Mouse (Mus musculus): Measurements from ENCODE around the gene Ap4m1. TPM values are rescaled to one million over a fixed set of nuclear protein-coding genes. Genes with fewer than 3 reads are reported as not detected.

The Ap4m1 gene
- polyA plus RNA-seq, 1 experiment from 2014 or later: 24.9 TPM

DNA sequence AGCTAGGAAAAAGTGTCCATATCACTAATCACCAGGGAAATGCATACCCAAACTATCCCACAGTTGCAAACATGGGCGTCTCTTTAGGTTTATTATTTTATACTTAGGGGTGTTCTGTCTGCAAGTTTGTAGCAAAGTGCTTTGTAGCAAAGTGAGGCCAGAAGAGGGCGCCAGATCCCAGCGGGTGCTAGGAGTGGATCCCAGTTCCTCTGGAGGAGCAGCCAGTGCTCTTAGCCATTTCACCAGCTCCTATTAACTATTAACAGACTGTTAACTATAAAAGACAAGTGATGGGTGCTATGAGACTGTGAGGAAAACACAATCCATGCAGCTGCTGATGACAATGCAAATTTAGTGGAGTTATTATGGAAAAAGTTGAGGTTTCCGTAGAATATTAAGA is 50.3 kb downstream of the Ap4m1 start:
- Histone ChIP-seq H3K4me1 (ENCODE audit: control insufficient read depth, insufficient read depth, low read length) (no peaks in the 10 kb centered on the region), H3K4me2 (ENCODE audit: low read length) (no peak overlapping the region), H3K27ac (ENCODE audit: low read length) (no peak overlapping the region), H3K9ac (ENCODE audit: low read depth, low read length) (no peak overlapping the region), H3K9me3 (replicated peaks; ENCODE audit: control insufficient read depth, low read length, poor library complexity, severe bottlenecking) (no peaks in the 10 kb centered on the region), H3K36me3 (ENCODE audit: control insufficient read depth, insufficient read depth, low read length) (no peaks in the 10 kb centered on the region), H3K4me3 (ENCODE audit: low read depth, low read length) (no peak overlapping the region), H3K27me3 (ENCODE audit: control insufficient read depth, insufficient read depth, low read depth, low read length) (no peaks in the 10 kb centered on the region)
- 24% methylated on average over 4 of the region's 4 CpGs for WGBS
- ATAC-seq: no peak

DNA sequence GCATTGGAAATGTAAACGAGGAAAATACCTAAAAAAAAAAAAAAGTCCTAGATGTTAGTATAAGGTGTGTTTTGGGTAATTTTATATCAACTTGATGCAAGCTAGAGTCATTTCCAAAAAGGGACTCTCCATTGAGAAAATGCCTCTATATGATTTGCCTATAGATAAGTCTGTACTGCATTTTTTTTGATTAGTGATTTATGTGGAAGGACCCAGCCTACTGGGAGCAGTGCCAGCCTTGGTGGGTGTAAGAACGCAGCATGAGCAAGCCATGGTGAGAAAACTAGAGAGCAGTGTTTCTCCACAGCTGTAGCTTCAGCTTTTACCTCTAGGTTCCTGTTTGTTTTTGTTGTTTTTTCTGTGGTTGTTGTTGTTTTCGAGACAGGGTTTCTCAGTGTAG is 51.5 kb downstream of the Ap4m1 start:
- H3K9ac ChIP-seq (ENCODE audit: low read depth, low read length): no peak overlapping the region
- 73% methylated on average over 3 of the region's 3 CpGs for WGBS

DNA sequence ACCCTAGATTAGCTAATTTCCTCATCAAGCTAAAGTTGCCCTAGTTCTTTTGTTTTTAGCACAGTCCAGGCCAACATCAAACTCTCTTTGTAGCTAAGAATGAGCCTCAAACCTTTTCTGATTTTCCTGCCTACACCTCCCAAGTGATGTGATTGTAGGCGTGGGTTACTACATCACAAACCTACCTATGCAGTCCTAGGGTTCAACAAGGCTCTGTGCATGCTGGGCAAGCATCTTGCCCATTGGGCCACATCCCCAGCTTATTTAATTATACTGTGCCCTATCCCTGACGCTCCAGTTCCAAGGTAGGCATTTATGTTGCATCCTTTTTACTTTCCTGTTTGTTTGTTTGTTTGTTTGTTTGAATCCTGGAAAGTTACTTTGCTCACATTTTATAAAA is 53.9 kb downstream of the Ap4m1 start, which contains the start of gene Nxpe5:
TSS of gene Nxpe5 (plus strand) at position 199 of the 400 bp plus-strand sequence.
- Histone ChIP-seq H3K9me3 (replicated peaks; ENCODE audit: control insufficient read depth, low read length, poor library complexity, severe bottlenecking) (no peaks in the 10 kb centered on the region), H3K36me3 (ENCODE audit: control insufficient read depth, insufficient read depth, low read length) (no peaks in the 10 kb centered on the region), H3K4me2 (ENCODE audit: low read length) (no peak within 1 kb of the TSS), H3K4me3 (ENCODE audit: low read depth, low read length) (no peak within 1 kb of the TSS), H3K9ac (ENCODE audit: low read depth, low read length) (no peak within 1 kb of the TSS), H3K27me3 (ENCODE audit: control insufficient read depth, insufficient read depth, low read depth, low read length) (no peaks in the 10 kb centered on the region), H3K4me1 (ENCODE audit: control insufficient read depth, insufficient read depth, low read length) (no peaks in the 10 kb centered on the region), H3K27ac (ENCODE audit: low read length) (no peak within 1 kb of the TSS)
- no peak for ATAC-seq
- 61% methylated on average over 2 of the region's 2 CpGs for WGBS

More for the DNA sequence above, 51.5 kb downstream of the Ap4m1 start:
- no peaks in the 10 kb centered on the region for H3K36me3 ChIP-seq (ENCODE audit: control insufficient read depth, insufficient read depth, low read length)
- no peak overlapping the region for H3K4me2 ChIP-seq (ENCODE audit: low read length)
- H3K27me3 ChIP-seq (ENCODE audit: control insufficient read depth, insufficient read depth, low read depth, low read length): no peaks in the 10 kb centered on the region
- H3K4me3 ChIP-seq (ENCODE audit: low read depth, low read length): no peak overlapping the region
- no peak overlapping the region for H3K27ac ChIP-seq (ENCODE audit: low read length)
- H3K9me3 ChIP-seq (replicated peaks; ENCODE audit: control insufficient read depth, low read length, poor library complexity, severe bottlenecking): no peaks in the 10 kb centered on the region
- no peak for ATAC-seq
- H3K4me1 ChIP-seq (ENCODE audit: control insufficient read depth, insufficient read depth, low read length): no peaks in the 10 kb centered on the region

DNA sequence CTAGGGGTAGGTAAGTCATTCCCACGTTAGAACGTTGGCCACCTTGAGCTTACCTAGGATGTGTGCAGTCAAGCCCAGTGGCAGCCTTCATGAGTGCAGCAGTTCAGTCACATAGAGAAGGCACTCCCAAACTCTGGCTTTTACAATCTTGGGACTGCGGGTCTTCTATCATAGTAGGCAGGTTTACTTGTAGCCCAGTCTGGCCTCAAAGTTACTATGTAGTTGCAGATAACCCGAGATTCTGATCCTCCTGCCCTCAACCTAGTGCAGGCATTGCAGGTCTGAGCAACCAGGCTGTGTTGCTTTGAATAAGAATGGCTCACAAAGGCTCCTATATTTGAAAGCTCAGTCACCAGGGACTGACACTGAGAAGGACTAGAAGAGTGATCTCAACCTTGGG is 54.7 kb downstream of the Ap4m1 start:
- Histone ChIP-seq H3K27ac (ENCODE audit: low read length) (no peak overlapping the region), H3K4me3 (ENCODE audit: low read depth, low read length) (no peak overlapping the region), H3K27me3 (ENCODE audit: control insufficient read depth, insufficient read depth, low read depth, low read length) (no peaks in the 10 kb centered on the region), H3K4me2 (ENCODE audit: low read length) (no peak overlapping the region), H3K9ac (ENCODE audit: low read depth, low read length) (no peak overlapping the region), H3K36me3 (ENCODE audit: control insufficient read depth, insufficient read depth, low read length) (no peaks in the 10 kb centered on the region), H3K4me1 (ENCODE audit: control insufficient read depth, insufficient read depth, low read length) (no peaks in the 10 kb centered on the region), H3K9me3 (replicated peaks; ENCODE audit: control insufficient read depth, low read length, poor library complexity, severe bottlenecking) (no peaks in the 10 kb centered on the region)
- 80% methylated on average over 4 of the region's 4 CpGs for WGBS
- no peak for ATAC-seq

DNA sequence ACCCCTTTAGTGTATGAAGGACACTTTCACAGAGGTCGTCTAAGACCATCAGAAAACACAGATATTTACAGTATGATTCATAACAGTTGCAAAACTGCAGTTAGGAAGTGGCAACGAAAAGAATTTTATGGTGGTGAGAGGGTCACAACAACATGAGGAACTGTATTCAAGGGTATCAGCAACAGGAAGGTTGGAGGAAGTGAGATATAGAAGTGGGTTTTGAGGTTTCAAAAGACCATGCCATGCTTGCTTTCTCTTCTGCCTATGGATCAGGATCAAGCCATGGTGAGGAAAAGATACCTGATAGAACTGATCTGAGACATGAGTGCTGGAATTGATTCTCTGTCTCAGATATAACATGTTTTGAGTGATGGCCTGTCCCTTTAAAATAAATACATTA is 55.6 kb downstream of the Ap4m1 start:
- Histone ChIP-seq H3K9me3 (replicated peaks; ENCODE audit: control insufficient read depth, low read length, poor library complexity, severe bottlenecking) (no peaks in the 10 kb centered on the region), H3K4me1 (ENCODE audit: control insufficient read depth, insufficient read depth, low read length) (no peaks in the 10 kb centered on the region), H3K27ac (ENCODE audit: low read length) (no peak overlapping the region), H3K27me3 (ENCODE audit: control insufficient read depth, insufficient read depth, low read depth, low read length) (no peaks in the 10 kb centered on the region), H3K4me2 (ENCODE audit: low read length) (no peak overlapping the region), H3K4me3 (ENCODE audit: low read depth, low read length) (no peak overlapping the region), H3K36me3 (ENCODE audit: control insufficient read depth, insufficient read depth, low read length) (no peaks in the 10 kb centered on the region), H3K9ac (ENCODE audit: low read depth, low read length) (no peak overlapping the region)
- WGBS: 80% methylated on average over 2 of the region's 2 CpGs
- ATAC-seq: no peak

DNA sequence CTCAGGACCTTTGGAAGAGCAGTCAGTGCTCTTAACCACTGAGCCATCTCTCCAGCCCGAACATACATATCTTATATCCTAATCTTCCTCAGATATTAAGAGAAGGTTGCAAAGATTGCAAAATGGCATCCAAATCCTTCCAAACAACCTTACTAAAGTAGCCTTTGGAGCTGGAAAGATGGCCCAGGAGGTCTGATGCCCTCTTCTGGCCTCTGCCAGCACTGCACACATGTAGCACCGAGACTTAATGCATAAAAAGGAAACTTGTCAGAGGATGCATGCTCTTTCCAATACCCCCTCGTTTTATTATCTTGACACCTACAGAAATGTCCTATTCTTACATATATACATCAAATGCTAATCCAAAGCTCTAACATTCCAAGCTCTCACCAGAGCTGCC is 56.2 kb downstream of the Ap4m1 start:
- no peak for ATAC-seq
- WGBS: 67% methylated on average over 3 of the region's 3 CpGs

DNA sequence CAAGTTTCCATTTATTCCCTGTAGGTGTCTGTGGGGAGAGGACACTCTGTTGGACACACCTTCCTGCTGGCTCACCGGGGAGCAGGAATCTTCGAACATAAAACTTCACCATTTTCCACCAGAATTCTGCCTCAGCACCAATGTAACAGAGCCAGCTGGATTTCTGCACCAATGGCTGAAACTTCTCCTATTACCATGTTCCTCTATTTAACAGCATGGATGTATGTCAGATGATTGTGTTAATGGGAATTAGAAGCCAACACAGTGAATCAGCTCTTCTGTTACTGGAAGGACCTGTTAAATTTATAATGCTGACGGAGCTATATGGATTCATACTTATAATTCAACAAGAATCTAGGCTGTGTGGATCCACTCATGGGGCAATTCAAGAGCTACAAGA is 57.7 kb downstream of the Ap4m1 start:
- no peak for ATAC-seq
- Histone ChIP-seq H3K27me3 (ENCODE audit: control insufficient read depth, insufficient read depth, low read depth, low read length) (no peaks in the 10 kb centered on the region), H3K27ac (ENCODE audit: low read length) (no peak overlapping the region), H3K9me3 (replicated peaks; ENCODE audit: control insufficient read depth, low read length, poor library complexity, severe bottlenecking) (no peaks in the 10 kb centered on the region), H3K9ac (ENCODE audit: low read depth, low read length) (no peak overlapping the region), H3K4me1 (ENCODE audit: control insufficient read depth, insufficient read depth, low read length) (no peaks in the 10 kb centered on the region), H3K36me3 (ENCODE audit: control insufficient read depth, insufficient read depth, low read length) (no peaks in the 10 kb centered on the region), H3K4me2 (ENCODE audit: low read length) (no peak overlapping the region), H3K4me3 (ENCODE audit: low read depth, low read length) (no peak overlapping the region)
- WGBS: 93% methylated on average over 3 of the region's 3 CpGs

More for the DNA sequence above, 56.2 kb downstream of the Ap4m1 start:
- H3K4me2 ChIP-seq (ENCODE audit: low read length): no peak overlapping the region
- no peak overlapping the region for H3K4me3 ChIP-seq (ENCODE audit: low read depth, low read length)
- H3K27me3 ChIP-seq (ENCODE audit: control insufficient read depth, insufficient read depth, low read depth, low read length): no peaks in the 10 kb centered on the region
- no peak overlapping the region for H3K9ac ChIP-seq (ENCODE audit: low read depth, low read length)
- H3K4me1 ChIP-seq (ENCODE audit: control insufficient read depth, insufficient read depth, low read length): no peaks in the 10 kb centered on the region
- no peak overlapping the region for H3K27ac ChIP-seq (ENCODE audit: low read length)
- H3K36me3 ChIP-seq (ENCODE audit: control insufficient read depth, insufficient read depth, low read length): no peaks in the 10 kb centered on the region
- H3K9me3 ChIP-seq (replicated peaks; ENCODE audit: control insufficient read depth, low read length, poor library complexity, severe bottlenecking): no peaks in the 10 kb centered on the region

MicroRNAs encoded within 50 kb of the gene (microRNA counts, 519-probe panel; counts per million panel counts)
- microRNA mmu-miR-106b (2,995 counts per million, percentile 87 among the panel's probes with 10 or more counts), microRNA mmu-miR-25 (3,718 counts per million, percentile 96 among the panel's probes with 10 or more counts), microRNA mmu-miR-93 (3,001 counts per million, percentile 87 among the panel's probes with 10 or more counts)

Small RNA genes lying within 50 kb of the gene (microRNA-seq; reads per million reads assigned to microRNA genes)
- gene Mir106b: 9,918 reads per million, percentile 96 among the genes with 10 or more reads in this experiment
- 438 reads per million, percentile 70 among the genes with 10 or more reads in this experiment for gene Mir25
- 9,971 reads per million, percentile 96 among the genes with 10 or more reads in this experiment for gene Mir93

Other genes with a start within 250 kb of the Ap4m1 start
- 0.31 and 0.44 TPM in 2 replicates for gene Gjc3, start 208.9 kb upstream of the Ap4m1 start, polyA plus RNA-seq (2015; fragmentation: Nextera tagmentation; extraction: Ambion mirVana)
- not detected in 2 replicates for gene Azgp1, start 190.5 kb upstream of the Ap4m1 start, polyA plus RNA-seq (2015; fragmentation: Nextera tagmentation; extraction: Ambion mirVana)
- not detected in 2 replicates for gene Smok3a, start 150.7 kb upstream of the Ap4m1 start, polyA plus RNA-seq (2015; fragmentation: Nextera tagmentation; extraction: Ambion mirVana)
- gene Smok3b, start 150.6 kb upstream of the Ap4m1 start, polyA plus RNA-seq (2015; fragmentation: Nextera tagmentation; extraction: Ambion mirVana): not detected in 2 replicates
- not detected in 2 replicates for gene Smok3c, start 118.8 kb upstream of the Ap4m1 start, polyA plus RNA-seq (2015; fragmentation: Nextera tagmentation; extraction: Ambion mirVana)
- 22.7 and 25.4 TPM in 2 replicates for gene Zkscan1, start 86.9 kb upstream of the Ap4m1 start, polyA plus RNA-seq (2015; fragmentation: Nextera tagmentation; extraction: Ambion mirVana)
- gene Zscan21, start 55.1 kb upstream of the Ap4m1 start, polyA plus RNA-seq (2015; fragmentation: Nextera tagmentation; extraction: Ambion mirVana): 85.4 and 96.0 TPM in 2 replicates
- 23.9 and 26.3 TPM in 2 replicates for gene Zfp113, start 16.3 kb upstream of the Ap4m1 start, polyA plus RNA-seq (2015; fragmentation: Nextera tagmentation; extraction: Ambion mirVana)
- gene Cops6, start 10.9 kb upstream of the Ap4m1 start, polyA plus RNA-seq (2015; fragmentation: Nextera tagmentation; extraction: Ambion mirVana): 288 and 309 TPM in 2 replicates
- gene Mcm7, start 420 bp downstream of the Ap4m1 start, polyA plus RNA-seq (2015; fragmentation: Nextera tagmentation; extraction: Ambion mirVana): 72.3 and 81.6 TPM in 2 replicates
- gene Taf6, start 15.4 kb downstream of the Ap4m1 start, polyA plus RNA-seq (2015; fragmentation: Nextera tagmentation; extraction: Ambion mirVana): 74.4 and 75.8 TPM in 2 replicates
- 29.0 and 33.7 TPM in 2 replicates for gene Cnpy4, start 15.5 kb downstream of the Ap4m1 start, polyA plus RNA-seq (2015; fragmentation: Nextera tagmentation; extraction: Ambion mirVana)
- 14.5 and 15.5 TPM in 2 replicates for gene Mblac1, start 22.3 kb downstream of the Ap4m1 start, polyA plus RNA-seq (2015; fragmentation: Nextera tagmentation; extraction: Ambion mirVana)
- not detected in 2 replicates for gene Nxpe5, start 53.9 kb downstream of the Ap4m1 start, polyA plus RNA-seq (2015; fragmentation: Nextera tagmentation; extraction: Ambion mirVana)
- 95.4 and 101 TPM in 2 replicates for gene Lamtor4, start 83.5 kb downstream of the Ap4m1 start, polyA plus RNA-seq (2015; fragmentation: Nextera tagmentation; extraction: Ambion mirVana)
- 14.7 and 15.6 TPM in 2 replicates for gene BC037034, start 92.0 kb downstream of the Ap4m1 start, polyA plus RNA-seq (2015; fragmentation: Nextera tagmentation; extraction: Ambion mirVana)
- gene Gal3st4, start 100.8 kb downstream of the Ap4m1 start, polyA plus RNA-seq (2015; fragmentation: Nextera tagmentation; extraction: Ambion mirVana): 1.8 and 2.3 TPM in 2 replicates
- 0.09 and 0.27 TPM in 2 replicates for gene Gm43720, start 108.0 kb downstream of the Ap4m1 start, polyA plus RNA-seq (2015; fragmentation: Nextera tagmentation; extraction: Ambion mirVana)
- gene Gpc2, start 108.0 kb downstream of the Ap4m1 start, polyA plus RNA-seq (2015; fragmentation: Nextera tagmentation; extraction: Ambion mirVana): 179 and 220 TPM in 2 replicates
- 11.7 and 13.1 TPM in 2 replicates for gene Stag3, start 108.2 kb downstream of the Ap4m1 start, polyA plus RNA-seq (2015; fragmentation: Nextera tagmentation; extraction: Ambion mirVana)
- gene Pvrig, start 170.0 kb downstream of the Ap4m1 start, polyA plus RNA-seq (2015; fragmentation: Nextera tagmentation; extraction: Ambion mirVana): not detected in 2 replicates

Data from midbrain, embryonic 16.5 days (tissue).